Mouse (Mus musculus): Measurements from ENCODE around the gene Slc39a8. TPM values are rescaled to one million over a fixed set of nuclear protein-coding genes. Genes with fewer than 3 reads are reported as not detected.

Gene Slc39a8
- polyA plus RNA-seq, 1 experiment: 3.3 TPM

- H3K27me3 ChIP-seq (ENCODE audit: control insufficient read depth, insufficient read depth, low read length): no peaks in the 10 kb centered on the region
- H3K27ac ChIP-seq (ENCODE audit: insufficient read depth, low read depth, low read length): no peak overlapping the region
- 40% methylated on average over 3 of the region's 3 CpGs for WGBS
- TF ChIP-seq POLR2A (IDR thresholded peaks at IDR 0.05; ENCODE audit: low read depth, low read length): no peak
- TF ChIP-seq CTCF (IDR thresholded peaks at IDR 0.05; ENCODE audit: extremely low read depth, insufficient read length, insufficient replicate concordance, low read depth, low read length): no peak
- no peaks in the 10 kb centered on the region for H3K4me1 ChIP-seq (ENCODE audit: control insufficient read depth, insufficient read depth, insufficient read length, low read length)
- H3K36me3 ChIP-seq (ENCODE audit: control insufficient read depth, insufficient read depth, low read length): no peaks in the 10 kb centered on the region
- H3K4me3 ChIP-seq (ENCODE audit: low read depth, low read length): no peak overlapping the region
These were observed 81.9 kb downstream of the Slc39a8 start for GRCm38 (mm10) chr3:135907028-135907427.

DNA sequence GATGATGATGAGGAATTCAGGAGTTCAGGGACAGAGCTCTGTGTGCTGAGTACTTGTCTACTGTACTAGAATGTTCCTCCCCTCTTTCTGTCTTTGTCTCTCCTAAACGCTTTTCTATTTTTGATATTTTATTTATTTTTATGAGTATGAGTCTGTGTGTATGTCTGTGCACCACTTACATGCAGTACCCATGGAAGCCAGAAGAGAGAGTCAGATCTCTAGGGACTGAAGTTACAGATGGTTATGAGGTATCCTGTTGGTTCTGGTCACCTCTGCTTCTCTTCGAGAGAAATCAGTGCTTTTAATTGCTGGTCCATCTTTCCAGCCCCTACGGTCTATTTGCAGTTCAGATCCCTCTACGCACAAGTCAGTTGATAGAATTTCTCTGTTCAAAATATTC lies 90.9 kb downstream of the Slc39a8 start:
- no peaks in the 10 kb centered on the region for H3K27me3 ChIP-seq (ENCODE audit: control insufficient read depth, insufficient read depth, low read length)

GRCm38 (mm10) chr3:135918566-135919180 lies 93.6 kb downstream of the Slc39a8 start:
- TF ChIP-seq POLR2A (IDR thresholded peaks at IDR 0.05; ENCODE audit: low read depth, low read length) (no peak), CTCF (IDR thresholded peaks at IDR 0.05; ENCODE audit: extremely low read depth, insufficient read length, insufficient replicate concordance, low read depth, low read length) (no peak)
- Histone ChIP-seq H3K36me3 (ENCODE audit: control insufficient read depth, insufficient read depth, low read length) (no peaks in the 10 kb centered on the region), H3K4me3 (ENCODE audit: low read depth, low read length) (no peak overlapping the region), H3K27ac (ENCODE audit: insufficient read depth, low read depth, low read length) (no peak overlapping the region), H3K27me3 (ENCODE audit: control insufficient read depth, insufficient read depth, low read length) (no peaks in the 10 kb centered on the region), H3K4me1 (ENCODE audit: control insufficient read depth, insufficient read depth, insufficient read length, low read length) (no peaks in the 10 kb centered on the region)
- 75% methylated on average over 5 of the region's 5 CpGs for WGBS

More for the DNA sequence above, 90.9 kb downstream of the Slc39a8 start:
- Histone ChIP-seq H3K4me1 (ENCODE audit: control insufficient read depth, insufficient read depth, insufficient read length, low read length) (no peaks in the 10 kb centered on the region), H3K36me3 (ENCODE audit: control insufficient read depth, insufficient read depth, low read length) (no peaks in the 10 kb centered on the region), H3K4me3 (ENCODE audit: low read depth, low read length) (no peak overlapping the region), H3K27ac (ENCODE audit: insufficient read depth, low read depth, low read length) (no peak overlapping the region)
- WGBS: 80% methylated on average over 4 of the region's 4 CpGs
- no peak for TF ChIP-seq CTCF (IDR thresholded peaks at IDR 0.05; ENCODE audit: extremely low read depth, insufficient read length, insufficient replicate concordance, low read depth, low read length)
- no peak for TF ChIP-seq POLR2A (IDR thresholded peaks at IDR 0.05; ENCODE audit: low read depth, low read length)

DNA sequence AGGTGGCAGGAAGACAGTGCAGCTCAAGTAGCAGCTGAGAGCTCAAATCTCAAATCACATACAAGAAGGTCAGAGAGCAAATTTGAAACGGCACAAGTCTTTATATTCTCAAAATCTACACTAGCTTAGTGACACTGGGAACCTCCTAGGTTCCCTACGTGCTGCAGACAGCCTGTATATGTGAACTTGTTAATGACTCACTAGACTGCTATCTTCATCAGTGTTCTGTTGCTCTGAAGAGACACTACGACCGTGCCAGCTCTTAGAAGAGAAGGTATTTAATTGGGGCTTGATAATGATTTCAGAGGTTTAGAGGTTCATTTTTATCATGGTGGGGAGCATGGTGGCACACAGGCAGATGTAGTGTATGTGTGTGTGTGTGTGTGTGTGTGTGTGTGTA lies 94.2 kb downstream of the Slc39a8 start:
- Histone ChIP-seq H3K27me3 (ENCODE audit: control insufficient read depth, insufficient read depth, low read length) (no peaks in the 10 kb centered on the region), H3K4me3 (ENCODE audit: low read depth, low read length) (no peak overlapping the region), H3K27ac (ENCODE audit: insufficient read depth, low read depth, low read length) (no peak overlapping the region), H3K4me1 (ENCODE audit: control insufficient read depth, insufficient read depth, insufficient read length, low read length) (no peaks in the 10 kb centered on the region), H3K36me3 (ENCODE audit: control insufficient read depth, insufficient read depth, low read length) (no peaks in the 10 kb centered on the region)
- TF ChIP-seq CTCF (IDR thresholded peaks at IDR 0.05; ENCODE audit: extremely low read depth, insufficient read length, insufficient replicate concordance, low read depth, low read length): no peak
- TF ChIP-seq POLR2A (IDR thresholded peaks at IDR 0.05; ENCODE audit: low read depth, low read length): no peak
- WGBS: 41% methylated on average over 4 of the region's 4 CpGs

DNA sequence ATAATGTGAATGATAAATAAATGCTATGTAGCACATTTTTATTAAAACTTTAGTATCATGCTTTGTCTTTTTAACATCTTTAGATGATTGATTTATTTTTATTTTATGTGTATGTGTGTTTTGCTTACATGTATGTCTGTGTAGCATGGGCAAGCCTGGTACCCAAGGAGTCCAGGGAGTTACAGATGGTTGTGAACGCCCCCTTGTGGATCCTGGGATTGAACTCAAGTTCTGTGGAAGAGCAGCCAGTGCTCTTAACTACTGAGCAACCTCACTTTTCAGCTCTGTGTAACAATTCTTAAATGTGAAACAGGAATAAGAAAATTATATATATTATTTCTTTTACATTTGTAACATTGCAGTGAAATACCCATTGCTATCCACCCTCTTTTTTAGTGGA lies 101.7 kb downstream of the Slc39a8 start:
- no peaks in the 10 kb centered on the region for H3K4me1 ChIP-seq (ENCODE audit: control insufficient read depth, insufficient read depth, insufficient read length, low read length)
- no peak overlapping the region for H3K4me3 ChIP-seq (ENCODE audit: low read depth, low read length)
- H3K27me3 ChIP-seq (ENCODE audit: control insufficient read depth, insufficient read depth, low read length): no peaks in the 10 kb centered on the region
- TF ChIP-seq POLR2A (IDR thresholded peaks at IDR 0.05; ENCODE audit: low read depth, low read length) (no peak), CTCF (IDR thresholded peaks at IDR 0.05; ENCODE audit: extremely low read depth, insufficient read length, insufficient replicate concordance, low read depth, low read length) (no peak)
- H3K27ac ChIP-seq (ENCODE audit: insufficient read depth, low read depth, low read length): no peak overlapping the region
- H3K36me3 ChIP-seq (ENCODE audit: control insufficient read depth, insufficient read depth, low read length): no peaks in the 10 kb centered on the region
- 23% methylated on average over 1 of the region's 1 CpGs for WGBS

- WGBS: 69% methylated on average over 4 of the region's 4 CpGs
- peak; percentile 30; the same call in 1 of the 2 replicates for TF ChIP-seq CTCF (IDR thresholded peaks at IDR 0.05; ENCODE audit: extremely low read depth, insufficient read length, insufficient replicate concordance, low read depth, low read length)
- no peak for TF ChIP-seq POLR2A (IDR thresholded peaks at IDR 0.05; ENCODE audit: low read depth, low read length)
- H3K4me1 ChIP-seq (ENCODE audit: control insufficient read depth, insufficient read depth, insufficient read length, low read length): no peaks in the 10 kb centered on the region
- H3K27ac ChIP-seq (ENCODE audit: insufficient read depth, low read depth, low read length): no peak overlapping the region
- no peaks in the 10 kb centered on the region for H3K27me3 ChIP-seq (ENCODE audit: control insufficient read depth, insufficient read depth, low read length)
- no peak overlapping the region for H3K4me3 ChIP-seq (ENCODE audit: low read depth, low read length)
- no peaks in the 10 kb centered on the region for H3K36me3 ChIP-seq (ENCODE audit: control insufficient read depth, insufficient read depth, low read length)
These were observed 103.1 kb downstream of the Slc39a8 start for GRCm38 (mm10) chr3:135928184-135928583.

GRCm38 (mm10) chr3:135937455-135937854 lies 112.4 kb downstream of the Slc39a8 start:
- Histone ChIP-seq H3K27me3 (ENCODE audit: control insufficient read depth, insufficient read depth, low read length) (no peaks in the 10 kb centered on the region), H3K4me1 (ENCODE audit: control insufficient read depth, insufficient read depth, insufficient read length, low read length) (no peaks in the 10 kb centered on the region), H3K36me3 (ENCODE audit: control insufficient read depth, insufficient read depth, low read length) (no peaks in the 10 kb centered on the region), H3K4me3 (ENCODE audit: low read depth, low read length) (no peak overlapping the region), H3K27ac (ENCODE audit: insufficient read depth, low read depth, low read length) (no peak overlapping the region)
- TF ChIP-seq CTCF (IDR thresholded peaks at IDR 0.05; ENCODE audit: extremely low read depth, insufficient read length, insufficient replicate concordance, low read depth, low read length) (no peak), POLR2A (IDR thresholded peaks at IDR 0.05; ENCODE audit: low read depth, low read length) (no peak)
- WGBS: 42% methylated on average over 2 of the region's 2 CpGs

Other genes with a start within 250 kb of the Slc39a8 start
- 34.9 and 94.2 TPM in 2 replicates for gene Nfkb1, start 133.7 kb upstream of the Slc39a8 start, polyA plus RNA-seq (2012; rRNA removed)

Measured in small intestine, adult 2 months (tissue).